In genomic region chrX:75271676-75272075, GRCm38 (mm10) we compare ENCODE assay signal across 16 mouse cellular contexts.
DNase-seq lines count a peak whose midpoint lies in the region; ATAC-seq and TF ChIP-seq lines count a peak whose summit lies in the region.
"Had no signal": no experiment of that assay in that cellular context is flagged by ENCODE, and none has a peak within 500 bp of the region (broad histone marks: within the 10 kb centered on the region; RNA-seq: fewer than 3 reads in every experiment).

No protein-coding gene starts in this region.

- H3K4me3 ChIP-seq in liver, embryonic 14.5 days (ENCODE audit: insufficient read depth in 1 of 2, low read depth in 2 of 2, low read length in 2 of 2), result no peak overlapping the region
- H3K4me3 ChIP-seq in liver, embryonic 12.5 days, result no peak overlapping the region
- no peak overlapping the region for H3K4me3 ChIP-seq in stomach, postnatal 0 days (ENCODE audit: low read depth, low read length)
- H3K4me3 ChIP-seq: embryonic facial prominence, embryonic 13.5 days; limb, embryonic 13.5 days; midbrain, embryonic 13.5 days had no signal

- peak; percentile 2 to 7 for DNase-seq in cerebellum, postnatal 10 days
- no peak for DNase-seq in cerebellum, postnatal 25 days
- no peak for DNase-seq in liver, embryonic 14.5 days (ENCODE audit: low read depth in 3 of 3, low spot score in 3 of 3)
- DNase-seq in NIH3T3 (ENCODE audit: low read depth), result peak; percentile 1
- DNase-seq in stomach, postnatal 0 days (ENCODE audit: low spot score), result peak; percentile 14
- no peak for DNase-seq in left cerebral cortex, postnatal 14 days (ENCODE audit: low spot score in 2 of 2)
- DNase-seq in gastrocnemius, postnatal 36 days, result no peak
- DNase-seq: kidney, adult 18-20 months; layer of hippocampus, postnatal 36 days; right cerebral cortex, postnatal 14 days had no signal

- no peak overlapping the region for H3K4me2 ChIP-seq in liver, embryonic 14.5 days (ENCODE audit: low read depth)
- no peak overlapping the region for H3K4me2 ChIP-seq in liver, embryonic 12.5 days
- no peak overlapping the region for H3K4me2 ChIP-seq in stomach, postnatal 0 days (replicated peaks; ENCODE audit: low read depth)
- H3K4me2 ChIP-seq: embryonic facial prominence, embryonic 13.5 days; heart, embryonic 11.5 days; limb, embryonic 13.5 days; midbrain, embryonic 13.5 days had no signal

- ATAC-seq in liver, embryonic 14.5 days (ENCODE audit: insufficient read depth), result no peak
- ATAC-seq in liver, embryonic 12.5 days, result no peak
- no peak for ATAC-seq in stomach, postnatal 0 days (ENCODE audit: low FRiP score, low TSS enrichment)
- ATAC-seq: activated CD4-positive, CD25-positive, alpha-beta regulatory T cell, adult 4 months; midbrain, embryonic 13.5 days had no signal

- no peak for TF ChIP-seq EP300 in liver, embryonic 14.5 days (IDR thresholded peaks at IDR 0.05; ENCODE audit: low read depth)
- no peak for TF ChIP-seq EP300 in stomach, postnatal 0 days (optimal IDR thresholded peaks at IDR 0.05)

- H3K27ac ChIP-seq in liver, embryonic 14.5 days, result no peak overlapping the region
- H3K27ac ChIP-seq in liver, embryonic 12.5 days, result no peak overlapping the region
- no peak overlapping the region for H3K27ac ChIP-seq in stomach, postnatal 0 days (replicated peaks)
- H3K27ac ChIP-seq: embryonic facial prominence, embryonic 13.5 days; limb, embryonic 13.5 days; midbrain, embryonic 13.5 days had no signal

- 50% methylated on average over 8 of the region's 8 CpGs for WGBS in liver, embryonic 14.5 days (ENCODE audit: insufficient replicate concordance)
- WGBS in liver, embryonic 12.5 days (ENCODE audit: insufficient replicate concordance), result 57% methylated on average over 8 of the region's 8 CpGs
- 69% methylated on average over 8 of the region's 8 CpGs for WGBS in stomach, postnatal 0 days

- H3K4me1 ChIP-seq in liver, embryonic 14.5 days (replicated peaks; ENCODE audit: control insufficient read depth in 2 of 2, insufficient read depth in 2 of 2, low read length in 1 of 2), result no peaks in the 10 kb centered on the region
- H3K4me1 ChIP-seq in liver, embryonic 12.5 days, result no peaks in the 10 kb centered on the region
- no peaks in the 10 kb centered on the region for H3K4me1 ChIP-seq in stomach, postnatal 0 days (replicated peaks; ENCODE audit: control insufficient read depth, insufficient read depth)
- H3K4me1 ChIP-seq: embryonic facial prominence, embryonic 13.5 days; limb, embryonic 13.5 days; midbrain, embryonic 13.5 days had no signal

- no peaks in the 10 kb centered on the region for H3K9me3 ChIP-seq in liver, embryonic 14.5 days (ENCODE audit: control insufficient read depth, low read length)
- no peaks in the 10 kb centered on the region for H3K9me3 ChIP-seq in liver, embryonic 12.5 days (replicated peaks)
- no peaks in the 10 kb centered on the region for H3K9me3 ChIP-seq in stomach, postnatal 0 days (ENCODE audit: control insufficient read depth, low read length)
- H3K9me3 ChIP-seq: embryonic facial prominence, embryonic 13.5 days; limb, embryonic 13.5 days; midbrain, embryonic 13.5 days had no signal

- H3K36me3 ChIP-seq in liver, embryonic 14.5 days (replicated peaks; ENCODE audit: control insufficient read depth, insufficient read depth, low read depth), result no peaks in the 10 kb centered on the region
- no peaks in the 10 kb centered on the region for H3K36me3 ChIP-seq in liver, embryonic 12.5 days
- H3K36me3 ChIP-seq in stomach, postnatal 0 days (ENCODE audit: control insufficient read depth, insufficient read depth, low read length), result no peaks in the 10 kb centered on the region
- H3K36me3 ChIP-seq: embryonic facial prominence, embryonic 13.5 days; limb, embryonic 13.5 days; midbrain, embryonic 13.5 days had no signal

- intact Hi-C loops in left cerebral cortex, postnatal 14 days (cut with DNase I), result no loop called here
- intact Hi-C loops in gastrocnemius, postnatal 36 days (cut with DNase I), result no loop called here

- no peaks in the 10 kb centered on the region for H3K27me3 ChIP-seq in liver, embryonic 14.5 days (ENCODE audit: control insufficient read depth, insufficient read depth, low read length)
- H3K27me3 ChIP-seq in liver, embryonic 12.5 days (replicated peaks), result no peaks in the 10 kb centered on the region
- no peaks in the 10 kb centered on the region for H3K27me3 ChIP-seq in stomach, postnatal 0 days (ENCODE audit: control insufficient read depth, insufficient read depth, low read length)
- H3K27me3 ChIP-seq: embryonic facial prominence, embryonic 13.5 days; limb, embryonic 13.5 days; midbrain, embryonic 13.5 days had no signal

- peak; percentile 48 for TF ChIP-seq CTCF in liver, embryonic 14.5 days (IDR thresholded peaks at IDR 0.05; ENCODE audit: low read depth)
- TF ChIP-seq CTCF in stomach, postnatal 0 days (IDR thresholded peaks at IDR 0.05; ENCODE audit: low read depth), result peak; percentile 33

- H3K9ac ChIP-seq in liver, embryonic 14.5 days (replicated peaks), result no peak overlapping the region
- H3K9ac ChIP-seq in liver, embryonic 12.5 days, result no peak overlapping the region
- H3K9ac ChIP-seq in stomach, postnatal 0 days (ENCODE audit: low read length), result no peak overlapping the region
- H3K9ac ChIP-seq: embryonic facial prominence, embryonic 13.5 days; limb, embryonic 13.5 days; midbrain, embryonic 13.5 days had no signal

Comparison
In these comparisons a context has a peak if more than half of its experiments do, and no peak if none do; other contexts are left out.
1. DNase-seq: peak in cerebellum, postnatal 10 days (2 of 2), NIH3T3 (single experiment) and stomach, postnatal 0 days (single experiment); none in cerebellum, postnatal 25 days (0 of 2), liver, embryonic 14.5 days (0 of 3), left cerebral cortex, postnatal 14 days (0 of 2) and gastrocnemius, postnatal 36 days (0 of 2).